Mouse (Mus musculus) E14TG2a.4 (cell line): ENCODE results near the gene Dnajb13.

Source experiments
- CTCF ChIP-seq: conservative IDR thresholded peaks from 2 replicates; pipeline ENCODE4 v1.5.1; 2014; ENCODE audit warnings: low read length
- NANOG ChIP-seq: IDR thresholded peaks from 2 replicates; pipeline ENCODE4 v1.6.1; 2014; ENCODE audit warnings: borderline replicate concordance, low read length, mixed read lengths
- POU5F1 ChIP-seq: IDR thresholded peaks from 2 replicates; pipeline ENCODE4 v1.6.1; 2014; ENCODE audit warnings: low read length, borderline replicate concordance

- TF ChIP-seq CTCF (no peak), NANOG (no peak), POU5F1 (no peak)
These were observed 40.1 kb downstream of the Dnajb13 start for GRCm38 (mm10) chr7:100474680-100475079.
